Mouse (Mus musculus) bone marrow macrophage, adult 2 months (primary cell): ENCODE data around the gene Sidt1.

ENCODE experiments used
- CTCF ChIP-seq: IDR thresholded peaks from 2 replicates; pipeline ENCODE4 v1.5.1; 2012; ENCODE audit warnings: low read depth, mild to moderate bottlenecking, low read length, moderate library complexity
- POLR2A ChIP-seq: IDR thresholded peaks from 2 replicates; pipeline ENCODE4 v1.6.1; 2012; ENCODE audit warnings: mild to moderate bottlenecking, low read depth, low read length, borderline replicate concordance

DNA sequence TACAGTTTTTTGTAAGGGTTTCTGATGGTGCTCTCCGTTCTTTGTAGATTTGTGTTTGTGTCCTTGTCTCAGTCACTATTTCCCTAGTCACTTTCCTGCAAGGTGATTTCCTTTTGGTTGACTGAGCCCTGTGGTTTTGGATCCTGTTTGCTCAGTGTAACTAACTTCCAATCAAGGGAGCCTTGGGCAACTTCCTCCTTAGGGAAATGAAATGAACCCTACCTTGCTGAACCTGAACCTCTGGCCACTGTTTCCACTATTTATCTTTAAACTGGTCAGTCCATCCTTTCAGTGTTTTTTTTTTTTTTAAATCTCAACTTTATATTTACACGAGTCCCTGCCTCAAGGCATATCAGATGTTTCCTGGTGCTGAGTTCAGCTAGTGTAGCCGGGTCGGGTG, 4.4 kb downstream of the Sidt1 start:
- no peak for TF ChIP-seq POLR2A
- no peak for TF ChIP-seq CTCF
